Mouse (Mus musculus): ENCODE measurements at regions not wholly inside any gene's neighbourhood (a gene's known extent, or its start where the extent isn't known, plus 50 kb on each side); places are given as distances from the start of the nearest gene placed in this dataset.
A peak's percentile ranks its signal among the peaks of the same experiment; 100 is the strongest.

DNA sequence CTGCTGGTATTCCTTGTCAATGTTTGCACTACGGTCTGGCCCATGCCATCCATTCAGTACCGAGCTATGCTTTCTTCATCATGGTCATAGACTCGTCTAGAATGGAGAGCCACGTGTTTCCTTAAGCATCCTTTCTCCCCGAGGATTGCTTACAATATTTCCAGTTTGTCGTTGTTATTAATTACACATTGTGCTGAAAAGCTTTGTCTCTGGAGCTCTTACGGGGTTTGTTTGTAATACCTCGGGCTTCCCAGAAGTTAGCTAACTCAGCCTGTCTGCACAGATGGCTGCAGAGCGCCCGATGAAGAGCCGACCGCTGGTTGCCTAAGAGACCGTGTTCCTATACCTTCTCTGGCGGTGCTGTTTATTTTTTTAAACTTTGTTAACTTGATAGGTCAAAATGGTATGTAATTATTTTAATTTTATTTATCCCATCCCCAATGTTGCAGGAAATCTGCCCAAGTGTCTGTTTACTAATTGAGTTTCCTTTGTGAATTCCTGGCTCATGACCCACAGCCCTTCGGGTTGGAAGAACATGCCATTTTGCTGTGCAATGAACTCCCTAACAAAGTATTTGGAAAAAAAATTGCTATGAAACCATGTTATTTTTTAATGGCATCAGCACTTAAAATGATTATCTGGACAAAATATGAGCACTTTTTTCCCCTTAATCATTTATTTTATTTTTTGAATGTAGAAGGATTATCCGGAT, 194.1 kb upstream of the Cops8 start:
- Histone ChIP-seq H3K27me3 (no peaks in the 10 kb centered on the region), H3K27ac (replicated peaks) (no peak overlapping the region), H3K9ac (no peak overlapping the region), H3K36me3 (no peaks in the 10 kb centered on the region), H3K4me2 (replicated peaks) (no peak overlapping the region), H3K9me3 (replicated peaks) (no peaks in the 10 kb centered on the region), H3K4me1 (0 out of 2 replicates have a peak, but pooled peaks cover 8% of the 10 kb centered on the region), H3K4me3 (replicated peaks) (no peak overlapping the region)
- no peak for ATAC-seq (ENCODE audit: insufficient number of reproducible peaks, low FRiP score, low TSS enrichment, low read depth)
- 54% methylated on average over 16 of the region's 16 CpGs for WGBS

- Histone ChIP-seq H3K4me1 (0 out of 2 replicates have a peak, but pooled peaks cover 8% of the 10 kb centered on the region), H3K27ac (replicated peaks) (no peak overlapping the region), H3K36me3 (no peaks in the 10 kb centered on the region), H3K9me3 (replicated peaks) (no peaks in the 10 kb centered on the region), H3K4me3 (replicated peaks) (no peak overlapping the region), H3K9ac (no peak overlapping the region), H3K27me3 (no peaks in the 10 kb centered on the region), H3K4me2 (replicated peaks) (no peak overlapping the region)
- no peak for ATAC-seq (ENCODE audit: insufficient number of reproducible peaks, low FRiP score, low TSS enrichment, low read depth)
- 84% methylated on average over 3 of the region's 3 CpGs for WGBS
Measured at GRCm38 (mm10) chr1:90409236-90409635, 193.5 kb upstream of the Cops8 start.

DNA sequence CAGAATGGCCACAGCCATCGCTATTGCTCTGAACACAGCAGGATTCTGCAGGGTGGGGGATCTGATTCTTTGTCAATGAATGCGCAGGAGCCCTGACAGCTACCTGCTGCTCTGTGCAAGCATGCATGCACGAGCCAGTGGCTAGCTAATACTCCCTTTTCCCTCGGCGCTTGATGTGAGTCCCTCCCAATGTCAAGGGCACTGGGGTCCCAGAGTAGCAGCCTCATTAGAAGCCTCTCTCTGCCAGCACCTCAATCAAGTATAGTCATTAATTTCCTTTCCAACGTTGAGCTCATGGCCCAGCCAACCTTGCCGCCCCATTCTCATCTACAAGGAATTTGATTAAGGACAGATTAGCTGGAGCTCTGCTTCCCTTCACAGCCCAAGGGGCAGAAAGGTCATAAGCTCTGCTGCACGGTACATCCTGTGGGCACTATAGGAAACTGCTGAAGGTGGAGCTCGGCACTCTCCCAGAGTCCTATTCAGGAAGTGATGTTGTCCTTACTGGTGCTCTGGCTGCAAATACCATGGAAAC, 190.2 kb upstream of the Cops8 start:
- H3K9ac ChIP-seq, result no peak overlapping the region
- H3K9me3 ChIP-seq (replicated peaks), result no peaks in the 10 kb centered on the region
- H3K4me3 ChIP-seq (replicated peaks), result no peak overlapping the region
- H3K4me2 ChIP-seq (replicated peaks), result no peak overlapping the region
- no peak for ATAC-seq (ENCODE audit: insufficient number of reproducible peaks, low FRiP score, low TSS enrichment, low read depth)
- no peak overlapping the region for H3K27ac ChIP-seq (replicated peaks)
- no peaks in the 10 kb centered on the region for H3K4me1 ChIP-seq
- WGBS, result 63% methylated on average over 9 of the region's 9 CpGs
- no peaks in the 10 kb centered on the region for H3K27me3 ChIP-seq
- H3K36me3 ChIP-seq, result no peaks in the 10 kb centered on the region

DNA sequence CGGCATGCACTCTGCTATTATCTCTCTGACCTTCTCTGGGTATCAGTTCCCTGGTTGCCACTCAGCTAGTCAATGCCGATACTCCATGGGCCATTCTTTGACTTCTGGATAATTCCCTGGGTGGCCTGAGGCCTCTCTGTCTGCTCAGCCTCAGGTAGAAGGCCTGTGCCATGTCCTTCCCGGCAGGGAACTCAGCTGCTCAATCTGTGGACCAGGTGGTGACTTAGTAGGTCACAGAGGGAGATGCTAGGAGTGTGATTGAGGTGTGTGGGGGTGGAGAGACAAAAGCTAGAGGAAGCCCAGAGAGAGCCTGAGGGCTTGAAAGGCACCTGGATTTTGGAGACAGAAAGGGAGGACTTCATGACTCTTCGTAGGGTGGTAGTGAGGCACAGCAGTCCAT, 188.0 kb upstream of the Cops8 start:
- Histone ChIP-seq H3K9me3 (replicated peaks) (no peaks in the 10 kb centered on the region), H3K4me1 (no peaks in the 10 kb centered on the region), H3K4me2 (replicated peaks) (no peak overlapping the region), H3K27me3 (no peaks in the 10 kb centered on the region), H3K4me3 (replicated peaks) (no peak overlapping the region), H3K27ac (replicated peaks) (no peak overlapping the region), H3K9ac (no peak overlapping the region), H3K36me3 (no peaks in the 10 kb centered on the region)
- ATAC-seq (ENCODE audit: insufficient number of reproducible peaks, low FRiP score, low TSS enrichment, low read depth), result no peak
- WGBS, result 84% methylated on average over 4 of the region's 4 CpGs

DNA sequence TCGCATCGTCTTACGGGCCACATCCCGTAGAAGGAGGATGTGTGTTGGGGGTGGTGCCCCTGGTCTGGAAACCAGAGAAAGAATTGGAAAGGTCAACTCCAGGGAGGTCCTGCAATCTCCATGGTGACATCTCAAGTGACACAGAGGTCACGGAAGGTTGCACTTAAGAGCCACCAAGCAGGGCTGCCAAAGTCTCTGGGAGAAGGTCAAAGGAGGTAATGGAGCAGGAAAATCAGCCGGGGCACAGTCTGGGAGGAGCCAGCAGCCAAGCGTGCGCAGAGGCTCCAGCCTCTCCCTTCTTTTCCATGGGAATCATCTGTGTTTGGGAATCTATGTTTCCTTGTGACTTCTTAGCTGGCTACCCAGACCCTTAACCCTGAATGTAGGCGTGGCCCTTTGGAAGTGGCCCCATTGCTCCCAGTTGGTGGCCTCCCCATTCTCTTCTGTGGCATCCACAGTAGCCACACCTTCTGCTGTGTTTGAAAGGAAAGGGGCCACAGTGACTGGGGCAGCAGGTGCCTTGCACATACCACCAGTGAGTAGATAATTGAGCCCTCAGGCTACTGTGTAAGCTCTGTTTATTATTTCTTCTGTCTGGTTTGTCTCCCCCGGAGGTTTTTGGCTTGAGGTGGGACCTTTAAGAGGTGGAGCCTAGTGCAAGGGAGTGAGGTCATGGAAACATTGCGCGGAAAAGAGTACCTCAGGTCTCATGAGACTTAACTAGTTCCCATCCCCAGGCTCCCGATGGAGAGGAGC, 178.5 kb upstream of the Cops8 start:
- H3K36me3 ChIP-seq, result no peaks in the 10 kb centered on the region
- no peak for ATAC-seq (ENCODE audit: insufficient number of reproducible peaks, low FRiP score, low TSS enrichment, low read depth)
- no peak overlapping the region for H3K4me3 ChIP-seq (replicated peaks)
- peaks cover 22% of the 10 kb centered on the region for H3K4me1 ChIP-seq
- no peaks in the 10 kb centered on the region for H3K27me3 ChIP-seq
- H3K4me2 ChIP-seq (replicated peaks), result no peak overlapping the region
- no peaks in the 10 kb centered on the region for H3K9me3 ChIP-seq (replicated peaks)
- H3K27ac ChIP-seq (replicated peaks), result no peak overlapping the region
- H3K9ac ChIP-seq, result no peak overlapping the region
- 23% methylated on average over 13 of the region's 13 CpGs for WGBS

- Histone ChIP-seq H3K27ac (replicated peaks) (peak overlapping the region; percentile 52; the same call in 1 of the 2 replicates), H3K9me3 (replicated peaks) (no peaks in the 10 kb centered on the region), H3K4me1 (peaks cover 39% of the 10 kb centered on the region), H3K27me3 (no peaks in the 10 kb centered on the region), H3K4me3 (replicated peaks) (no peak overlapping the region), H3K4me2 (replicated peaks) (no peak overlapping the region), H3K9ac (no peak overlapping the region), H3K36me3 (no peaks in the 10 kb centered on the region)
- ATAC-seq (ENCODE audit: insufficient number of reproducible peaks, low FRiP score, low TSS enrichment, low read depth), result no peak
- 72% methylated on average over 6 of the region's 6 CpGs for WGBS
Measured at GRCm38 (mm10) chr1:90428334-90428733, 174.4 kb upstream of the Cops8 start.

- H3K27me3 ChIP-seq, result no peaks in the 10 kb centered on the region
- 40% methylated on average over 7 of the region's 7 CpGs for WGBS
- H3K4me2 ChIP-seq (replicated peaks), result no peak overlapping the region
- ATAC-seq (ENCODE audit: insufficient number of reproducible peaks, low FRiP score, low TSS enrichment, low read depth), result peak; percentile 59; the same call in 1 of the 2 replicates
- H3K4me1 ChIP-seq, result peaks cover 40% of the 10 kb centered on the region
- no peaks in the 10 kb centered on the region for H3K9me3 ChIP-seq (replicated peaks)
- peak overlapping the region; percentile 35; the same call in 1 of the 2 replicates for H3K27ac ChIP-seq (replicated peaks)
- H3K9ac ChIP-seq, result no peak overlapping the region
- H3K4me3 ChIP-seq (replicated peaks), result no peak overlapping the region
- no peaks in the 10 kb centered on the region for H3K36me3 ChIP-seq
Measured at GRCm38 (mm10) chr1:90428774-90429173, 174.0 kb upstream of the Cops8 start.

DNA sequence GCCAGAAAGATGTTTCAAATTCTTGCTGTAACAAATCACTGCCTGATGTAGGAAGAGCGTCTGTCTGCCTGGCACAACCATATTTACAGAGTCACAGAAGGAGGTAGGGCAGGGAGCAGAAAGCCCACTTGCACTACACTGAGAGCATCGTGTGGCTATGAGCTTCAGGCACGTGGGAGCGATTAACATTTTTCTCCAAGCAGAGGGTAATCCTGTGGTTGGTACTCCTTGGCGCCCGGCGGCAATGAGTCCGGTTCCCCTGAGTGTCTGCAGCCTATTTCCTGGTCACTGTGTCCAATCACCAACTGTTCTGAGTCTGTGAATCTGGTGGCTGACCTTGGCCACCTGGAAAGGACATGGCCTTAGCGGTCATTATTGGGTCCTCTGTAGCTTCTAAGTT, 172.3 kb upstream of the Cops8 start:
- WGBS, result 33% methylated on average over 9 of the region's 9 CpGs
- Histone ChIP-seq H3K4me1 (peaks cover 35% of the 10 kb centered on the region), H3K27ac (replicated peaks) (peak overlapping the region; percentile 29; the same call in 1 of the 2 replicates), H3K9me3 (replicated peaks) (no peaks in the 10 kb centered on the region), H3K27me3 (no peaks in the 10 kb centered on the region), H3K36me3 (no peaks in the 10 kb centered on the region), H3K4me3 (replicated peaks) (no peak overlapping the region), H3K4me2 (replicated peaks) (no peak overlapping the region), H3K9ac (no peak overlapping the region)
- no peak for ATAC-seq (ENCODE audit: insufficient number of reproducible peaks, low FRiP score, low TSS enrichment, low read depth)

DNA sequence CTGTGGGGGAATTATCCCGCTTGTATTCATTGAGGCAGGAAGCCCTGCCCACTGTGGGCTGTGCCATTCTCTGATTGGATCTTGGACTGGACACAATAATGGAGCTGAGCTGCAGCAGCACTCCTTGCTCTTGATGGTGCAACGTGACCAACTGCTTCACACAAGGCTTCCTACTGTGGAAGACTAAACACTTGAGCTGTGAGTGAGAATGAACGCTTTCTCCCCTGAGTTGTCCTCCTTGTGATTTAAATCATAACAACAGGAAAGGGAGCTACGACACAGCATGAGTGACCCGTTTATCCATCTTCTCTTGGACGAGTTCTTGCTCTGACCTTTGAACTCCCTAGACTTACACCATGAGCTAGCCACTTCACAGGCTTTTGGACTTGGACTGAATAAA, 171.0 kb upstream of the Cops8 start:
- Histone ChIP-seq H3K9me3 (replicated peaks) (no peaks in the 10 kb centered on the region), H3K4me1 (peaks cover 35% of the 10 kb centered on the region), H3K4me3 (replicated peaks) (no peak overlapping the region), H3K27ac (replicated peaks) (no peak overlapping the region), H3K27me3 (no peaks in the 10 kb centered on the region), H3K9ac (no peak overlapping the region), H3K36me3 (no peaks in the 10 kb centered on the region), H3K4me2 (replicated peaks) (no peak overlapping the region)
- no peak for ATAC-seq (ENCODE audit: insufficient number of reproducible peaks, low FRiP score, low TSS enrichment, low read depth)
- 74% methylated on average over 6 of the region's 6 CpGs for WGBS

- no peak overlapping the region for H3K27ac ChIP-seq (replicated peaks)
- H3K4me2 ChIP-seq (replicated peaks), result no peak overlapping the region
- peaks cover 29% of the 10 kb centered on the region for H3K4me1 ChIP-seq
- ATAC-seq (ENCODE audit: insufficient number of reproducible peaks, low FRiP score, low TSS enrichment, low read depth), result no peak
- H3K36me3 ChIP-seq, result no peaks in the 10 kb centered on the region
- no peaks in the 10 kb centered on the region for H3K27me3 ChIP-seq
- WGBS, result 37% methylated on average over 5 of the region's 5 CpGs
- no peak overlapping the region for H3K4me3 ChIP-seq (replicated peaks)
- H3K9me3 ChIP-seq (replicated peaks), result no peaks in the 10 kb centered on the region
- no peak overlapping the region for H3K9ac ChIP-seq
Measured at GRCm38 (mm10) chr1:90433911-90434310, 168.9 kb upstream of the Cops8 start.

GRCm38 (mm10) chr1:90440638-90441037, 162.1 kb upstream of the Cops8 start:
- Histone ChIP-seq H3K9ac (no peak overlapping the region), H3K4me3 (replicated peaks) (no peak overlapping the region), H3K36me3 (no peaks in the 10 kb centered on the region), H3K27me3 (no peaks in the 10 kb centered on the region), H3K27ac (replicated peaks) (0 out of 2 replicates have a peak overlapping the region, but pooled peaks have one; percentile 40), H3K4me1 (peaks cover 26% of the 10 kb centered on the region), H3K9me3 (replicated peaks) (no peaks in the 10 kb centered on the region), H3K4me2 (replicated peaks) (no peak overlapping the region)
- 20% methylated on average over 1 of the region's 1 CpGs for WGBS
- ATAC-seq (ENCODE audit: insufficient number of reproducible peaks, low FRiP score, low TSS enrichment, low read depth), result 0 out of 2 replicates have a peak, but pooled peaks have one; percentile 56

Data from embryonic facial prominence, embryonic 15.5 days (tissue).